ENCODE assay signal across 7 mouse cellular contexts in the genomic region with DNA sequence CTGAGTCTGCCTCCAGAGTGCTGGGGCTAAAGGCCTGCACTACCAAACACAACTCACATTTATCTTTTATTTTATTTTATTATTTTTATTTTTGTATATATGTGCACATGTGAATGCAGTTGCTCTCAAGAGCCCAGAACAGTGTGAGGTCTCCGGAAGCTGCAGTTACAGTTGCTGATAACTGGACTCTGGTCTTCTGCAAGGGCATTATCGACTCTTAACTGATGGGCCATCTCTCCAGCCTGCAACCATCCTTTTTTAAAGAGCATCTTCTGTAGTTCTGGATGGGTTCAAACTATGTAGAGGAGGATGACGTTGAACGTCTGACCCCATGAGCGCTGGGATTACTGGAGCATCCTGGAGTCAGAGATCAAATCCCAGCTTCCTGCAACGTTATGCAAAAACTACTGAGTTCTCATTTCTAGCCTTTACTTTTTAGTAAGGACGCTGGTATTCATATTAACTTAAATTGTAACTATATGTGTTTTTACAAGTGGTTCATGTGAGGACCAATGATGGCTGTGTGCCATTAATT. TPM values are rescaled to one million over a fixed set of nuclear protein-coding genes. Genes with fewer than 3 reads are reported as not detected.
DNase-seq lines count a peak whose midpoint lies in the region; ATAC-seq and TF ChIP-seq lines count a peak whose summit lies in the region.

No protein-coding gene starts in this region.

- H3K27me3 ChIP-seq in kidney, embryonic 14.5 days (ENCODE audit: control insufficient read depth, insufficient read depth, low read length) = no peaks in the 10 kb centered on the region
- no peaks in the 10 kb centered on the region for H3K27me3 ChIP-seq in E14TG2a.4 (ENCODE audit: insufficient read depth, low read length)
- H3K27me3 ChIP-seq in liver, embryonic 15.5 days = no peaks in the 10 kb centered on the region

- no peak overlapping the region for H3K9ac ChIP-seq in kidney, embryonic 14.5 days (ENCODE audit: low read depth, low read length)
- no peak overlapping the region for H3K9ac ChIP-seq in liver, embryonic 15.5 days

- WGBS in kidney, embryonic 14.5 days = 78% methylated on average over 7 of the region's 7 CpGs
- 62% methylated on average over 7 of the region's 7 CpGs for whole genome bisulfite sequencing in liver, embryonic 15.5 days (ENCODE audit: insufficient replicate concordance)

- TF ChIP-seq CTCF in E14TG2a.4 (conservative IDR thresholded peaks at IDR 0.05; ENCODE audit: low read length) = no peak

- H3K36me3 ChIP-seq in kidney, embryonic 14.5 days (ENCODE audit: control insufficient read depth, insufficient read depth, low read length) = peaks cover 21% of the 10 kb centered on the region
- peaks cover 28% of the 10 kb centered on the region for H3K36me3 ChIP-seq in E14TG2a.4 (ENCODE audit: insufficient read depth, low read length)
- peaks cover 22% of the 10 kb centered on the region for H3K36me3 ChIP-seq in liver, embryonic 15.5 days (replicated peaks)

- no peak overlapping the region for H3K27ac ChIP-seq in kidney, embryonic 14.5 days (ENCODE audit: low read depth, low read length)
- H3K27ac ChIP-seq in brown adipose tissue, adult 24 weeks (replicated peaks; ENCODE audit: low read depth, low read length) = peak overlapping the region; percentile 97; the same call in 1 of the 2 replicates
- H3K27ac ChIP-seq in liver, embryonic 15.5 days (replicated peaks) = no peak overlapping the region

- ATAC-seq in kidney, embryonic 14.5 days (ENCODE audit: low FRiP score, low TSS enrichment) = no peak
- ATAC-seq in liver, embryonic 15.5 days (ENCODE audit: insufficient read depth) = no peak

- H3K4me2 ChIP-seq in kidney, embryonic 14.5 days (replicated peaks; ENCODE audit: low read depth, low read length) = peak overlapping the region; percentile 87; the same call in 1 of the 2 replicates
- H3K4me2 ChIP-seq in liver, embryonic 15.5 days = peak overlapping the region; percentile 97

- H3K4me1 ChIP-seq in kidney, embryonic 14.5 days (ENCODE audit: control insufficient read depth, insufficient read depth, low read length) = peaks cover 12% of the 10 kb centered on the region
- peaks cover 47% of the 10 kb centered on the region for H3K4me1 ChIP-seq in E14TG2a.4 (replicated peaks; ENCODE audit: low read depth, low read length)
- 0 out of 2 replicates have a peak, but pooled peaks cover 4% of the 10 kb centered on the region for H3K4me1 ChIP-seq in brown adipose tissue, adult 24 weeks (ENCODE audit: control insufficient read depth, insufficient read depth, insufficient read length, low read length)
- H3K4me1 ChIP-seq in liver, embryonic 15.5 days (replicated peaks) = peaks cover 44% of the 10 kb centered on the region

- no peaks in the 10 kb centered on the region for H3K9me3 ChIP-seq in kidney, embryonic 14.5 days (ENCODE audit: control insufficient read depth, low read length)
- H3K9me3 ChIP-seq in E14TG2a.4 (ENCODE audit: low read length) = no peaks in the 10 kb centered on the region
- H3K9me3 ChIP-seq in liver, embryonic 15.5 days (replicated peaks) = no peaks in the 10 kb centered on the region

- DNase-seq in kidney, postnatal 36 days = no peak
- no peak for DNase-seq in urinary bladder, postnatal 36 days (ENCODE audit: low spot score in 2 of 2)
- no peak for DNase-seq in thymus, postnatal 4 days

- H3K4me3 ChIP-seq in kidney, embryonic 14.5 days (ENCODE audit: low read length) = no peak overlapping the region
- H3K4me3 ChIP-seq in E14TG2a.4 (replicated peaks; ENCODE audit: low read length) = peak overlapping the region; percentile 86
- no peak overlapping the region for H3K4me3 ChIP-seq in brown adipose tissue, adult 24 weeks (ENCODE audit: insufficient read depth, low read depth, low read length)
- peak overlapping the region; percentile 84; the same call in 1 of the 2 replicates for H3K4me3 ChIP-seq in liver, embryonic 15.5 days (replicated peaks)

RNA-seq across cellular contexts. Expression of gene Rela, which starts 1.2 kb away (rescaled TPM):
- polyA plus RNA-seq in kidney, embryonic 14.5 days (2014; fragmentation: Nextera tagmentation; extraction: Ambion mirVana) = 42.4 and 49.8 TPM in 2 replicates
- 22.8 and 24.6 TPM in 2 replicates for polyA plus RNA-seq in brown adipose tissue, adult 24 weeks (2012; ENCODE audit: insufficient read depth, insufficient read length, missing spikeins)
- polyA plus RNA-seq in liver, embryonic 15.5 days (2015; fragmentation: Nextera tagmentation; extraction: Ambion mirVana) = 23.3 and 24.2 TPM in 2 replicates

RNA-seq across cellular contexts. Expression of gene Kat5, which starts 26.1 kb away (rescaled TPM):
- 31.5 and 36.0 TPM in 2 replicates for polyA plus RNA-seq in kidney, embryonic 14.5 days (2014; fragmentation: Nextera tagmentation; extraction: Ambion mirVana)
- 17.0 and 26.3 TPM in 2 replicates for polyA plus RNA-seq in brown adipose tissue, adult 24 weeks (2012; ENCODE audit: insufficient read depth, insufficient read length, missing spikeins)
- polyA plus RNA-seq in liver, embryonic 15.5 days (2015; fragmentation: Nextera tagmentation; extraction: Ambion mirVana) = 16.2 and 17.4 TPM in 2 replicates

RNA-seq across cellular contexts. Expression of gene Sipa1, which starts 27.4 kb away (rescaled TPM):
- 17.4 and 26.8 TPM in 2 replicates for polyA plus RNA-seq in kidney, embryonic 14.5 days (2014; fragmentation: Nextera tagmentation; extraction: Ambion mirVana)
- 10.0 and 11.6 TPM in 2 replicates for polyA plus RNA-seq in brown adipose tissue, adult 24 weeks (2012; ENCODE audit: insufficient read depth, insufficient read length, missing spikeins)
- 28.2 and 32.5 TPM in 2 replicates for polyA plus RNA-seq in liver, embryonic 15.5 days (2015; fragmentation: Nextera tagmentation; extraction: Ambion mirVana)

RNA-seq across cellular contexts. Expression of gene Rnaseh2c, which starts 34.4 kb away (rescaled TPM):
- polyA plus RNA-seq in kidney, embryonic 14.5 days (2014; fragmentation: Nextera tagmentation; extraction: Ambion mirVana) = 159 and 182 TPM in 2 replicates
- 55.5 and 74.0 TPM in 2 replicates for polyA plus RNA-seq in brown adipose tissue, adult 24 weeks (2012; ENCODE audit: insufficient read depth, insufficient read length, missing spikeins)
- polyA plus RNA-seq in liver, embryonic 15.5 days (2015; fragmentation: Nextera tagmentation; extraction: Ambion mirVana) = 100 and 122 TPM in 2 replicates

RNA-seq across cellular contexts. Expression of gene Map3k11, which starts 52.4 kb away (rescaled TPM):
- polyA plus RNA-seq in kidney, embryonic 14.5 days (2014; fragmentation: Nextera tagmentation; extraction: Ambion mirVana) = 26.8 and 33.6 TPM in 2 replicates
- polyA plus RNA-seq in brown adipose tissue, adult 24 weeks (2012; ENCODE audit: insufficient read depth, insufficient read length, missing spikeins) = 14.9 and 24.5 TPM in 2 replicates
- polyA plus RNA-seq in liver, embryonic 15.5 days (2015; fragmentation: Nextera tagmentation; extraction: Ambion mirVana) = 16.8 and 18.4 TPM in 2 replicates

Comparison
In these comparisons a context has a peak if more than half of its experiments do, and no peak if none do; other contexts are left out.
1. H3K4me3 ChIP-seq: peak in E14TG2a.4 (single experiment) and liver, embryonic 15.5 days (single experiment); none in kidney, embryonic 14.5 days (single experiment) and brown adipose tissue, adult 24 weeks (single experiment).